Mouse (Mus musculus) cerebral cortex, adult 2 months (tissue): Measurements from ENCODE around the gene Dusp6.

ENCODE experiments used
- WGBS: fragments of 180-500 bp; shearing (Covaris S2); methylation state at CpG from one replicate; pipeline ENCODE4 v1.1.7; 2018; 5-methylcytosine and 5-hydroxymethylcytosine counted together

Gene Dusp6

GRCm38 (mm10) chr10:99262867-99263379 lies at the start of gene Dusp6:
TSS of gene Dusp6 (plus strand) at chr10:99263231.
- WGBS: under 1% methylated on average over 29 of the region's 29 CpGs

GRCm38 (mm10) chr10:99214421-99215299 lies 48.4 kb upstream of the Dusp6 start:
- 87% methylated on average over 15 of the region's 15 CpGs for WGBS

- WGBS: 86% methylated on average over 15 of the region's 15 CpGs
Measured at GRCm38 (mm10) chr10:99216570-99216969, 46.5 kb upstream of the Dusp6 start.

GRCm38 (mm10) chr10:99221540-99221939 lies 41.5 kb upstream of the Dusp6 start:
- WGBS: 79% methylated on average over 8 of the region's 8 CpGs

- WGBS: 60% methylated on average over 5 of the region's 5 CpGs
Measured at GRCm38 (mm10) chr10:99222726-99223125, 40.3 kb upstream of the Dusp6 start.

GRCm38 (mm10) chr10:99224218-99224617 lies 38.8 kb upstream of the Dusp6 start:
- 65% methylated on average over 3 of the region's 3 CpGs for WGBS

- WGBS: 95% methylated on average over 5 of the region's 5 CpGs
Measured at GRCm38 (mm10) chr10:99226782-99227181, 36.2 kb upstream of the Dusp6 start.

- WGBS: 26% methylated on average over 17 of the region's 17 CpGs
Measured at GRCm38 (mm10) chr10:99227968-99228864, 34.8 kb upstream of the Dusp6 start.

- WGBS: 46% methylated on average over 16 of the region's 16 CpGs
Measured at GRCm38 (mm10) chr10:99229031-99229684, 33.9 kb upstream of the Dusp6 start.

GRCm38 (mm10) chr10:99232518-99233227 lies 30.4 kb upstream of the Dusp6 start:
- 78% methylated on average over 7 of the region's 7 CpGs for WGBS

- WGBS: 96% methylated on average over 8 of the region's 8 CpGs
Measured at GRCm38 (mm10) chr10:99234336-99234735, 28.7 kb upstream of the Dusp6 start.

- 93% methylated on average over 9 of the region's 9 CpGs for WGBS
Measured at GRCm38 (mm10) chr10:99235081-99235480, 27.9 kb upstream of the Dusp6 start.

- WGBS: 71% methylated on average over 11 of the region's 11 CpGs
Measured at GRCm38 (mm10) chr10:99237205-99237832, 25.7 kb upstream of the Dusp6 start.

GRCm38 (mm10) chr10:99238537-99238936 lies 24.5 kb upstream of the Dusp6 start:
- 73% methylated on average over 11 of the region's 11 CpGs for WGBS

- WGBS: 84% methylated on average over 7 of the region's 7 CpGs
Measured at GRCm38 (mm10) chr10:99241284-99241828, 21.7 kb upstream of the Dusp6 start.

- WGBS: 42% methylated on average over 16 of the region's 16 CpGs
Measured at GRCm38 (mm10) chr10:99241829-99242711, 21.0 kb upstream of the Dusp6 start.

- WGBS: 64% methylated on average over 10 of the region's 10 CpGs
Measured at GRCm38 (mm10) chr10:99242721-99243120, 20.3 kb upstream of the Dusp6 start.

GRCm38 (mm10) chr10:99243907-99244489 lies 19.0 kb upstream of the Dusp6 start:
- WGBS: 75% methylated on average over 5 of the region's 5 CpGs
